Mouse (Mus musculus) megakaryocyte, embryonic 14.5 days (primary cell): ENCODE results near the gene Psmg1.

Source experiments
- FLI1 ChIP-seq: IDR thresholded peaks from 2 replicates; pipeline ENCODE4 v1.6.1; 2012; ENCODE audit warnings: low read length, inconsistent platforms, mixed read lengths
- GATA1 ChIP-seq: IDR thresholded peaks from 3 replicates; pipeline ENCODE4 v1.6.1; 2012; ENCODE audit warnings: mixed read lengths, low read length, inconsistent platforms, borderline replicate concordance

GRCm38 (mm10) chr16:95956618-95957017 is 34.1 kb downstream of the Psmg1 start:
- no peak for TF ChIP-seq GATA1
- no peak for TF ChIP-seq FLI1
